Mouse (Mus musculus) kidney, postnatal 0 days (tissue): Measurements from ENCODE around the gene Alg9. TPM values are rescaled to one million over a fixed set of nuclear protein-coding genes. Genes with fewer than 3 reads are reported as not detected.

ENCODE experiments used
- ATAC-seq: fragments of 200-750 bp; cut with Nextera tagmentation; replicated peaks from 2 replicates; pipeline ENCODE4 v1.8.0; 2017; ENCODE audit warnings: low read depth, moderate number of reproducible peaks, moderate TSS enrichment, moderate library complexity; ENCODE audit not compliant: low FRiP score
- DNase-seq: peaks from one replicate; pipeline ENCODE4 v3.0.0-alpha.2; 2016; ENCODE audit warnings: low spot score
- H3K27ac ChIP-seq: fragments of 300-500 bp; sonication (generic); 2 replicates; pipeline ENCODE4 v1.5.1; 2014; ENCODE audit warnings: mild to moderate bottlenecking
- H3K27me3 ChIP-seq: fragments of 300-500 bp; sonication (generic); 2 replicates; pipeline ENCODE4 v1.6.1; 2014; ENCODE audit warnings: low read length, mixed read lengths; ENCODE audit not compliant: insufficient read depth
- H3K36me3 ChIP-seq: fragments of 300-500 bp; sonication (generic); 2 replicates; pipeline ENCODE4 v1.6.1; 2014; ENCODE audit warnings: low read length, mixed read lengths; ENCODE audit not compliant: insufficient read depth
- H3K4me1 ChIP-seq: fragments of 300-500 bp; sonication (generic); replicated peaks from 2 replicates; pipeline ENCODE4 v1.6.1; 2014; ENCODE audit warnings: antibody characterized with exemption, low read length, mixed read lengths; ENCODE audit not compliant: insufficient read depth
- H3K4me2 ChIP-seq: fragments of 300-500 bp; sonication (generic); 2 replicates; pipeline ENCODE4 v1.6.1; 2014; ENCODE audit warnings: mild to moderate bottlenecking, low read length, moderate library complexity, mixed read lengths
- H3K4me3 ChIP-seq: fragments of 300-500 bp; sonication (generic); replicated peaks from 2 replicates; pipeline ENCODE4 v1.5.1; 2014; ENCODE audit warnings: low read depth, low read length
- H3K9ac ChIP-seq: fragments of 300-500 bp; sonication (generic); 2 replicates; pipeline ENCODE4 v1.6.1; 2014; ENCODE audit warnings: low read depth, low read length
- H3K9me3 ChIP-seq: fragments of 300-500 bp; sonication (generic); replicated peaks from 2 replicates; pipeline ENCODE4 v1.6.1; 2016; ENCODE audit warnings: low read length, inconsistent platforms, mixed read lengths
- CTCF ChIP-seq: IDR thresholded peaks from 2 replicates; pipeline ENCODE4 v1.5.1; 2016; ENCODE audit warnings: antibody characterized with exemption, low read depth, mild to moderate bottlenecking, moderate library complexity
- WGBS: fragments of 180-500 bp; shearing (Covaris S2); extraction: QIAGEN DNeasy Blood & Tissue Kit; methylation state at CpG from one replicate; pipeline ENCODE4 v1.1.7; 2014; 5-methylcytosine and 5-hydroxymethylcytosine counted together
- polyA plus RNA-seq: library from polyadenylated mRNA; unstranded; fragments of >200 nt; fragmentation: Nextera tagmentation; extraction: Ambion mirVana; gene quantifications from 2 replicates; pipeline ENCODE4 v1.2.1, GENCODE M21; 2015

The Alg9 gene
- polyA plus RNA-seq, 1 experiment from 2014 or later, result 24.8 TPM

- H3K27ac ChIP-seq, result no peak overlapping the region
- H3K4me1 ChIP-seq, result 0 out of 2 replicates have a peak, but pooled peaks cover 2% of the 10 kb centered on the region
- H3K9ac ChIP-seq, result no peak overlapping the region
- ATAC-seq (no peak), DNase-seq (no peak)
- no peak overlapping the region for H3K4me3 ChIP-seq
- WGBS, result 72% methylated on average over 6 of the region's 6 CpGs
- peaks cover 38% of the 10 kb centered on the region for H3K36me3 ChIP-seq
- no peak for TF ChIP-seq CTCF
- H3K4me2 ChIP-seq, result no peak overlapping the region
- H3K9me3 ChIP-seq, result no peaks in the 10 kb centered on the region
- no peaks in the 10 kb centered on the region for H3K27me3 ChIP-seq
These were observed 83.9 kb downstream of the Alg9 start for GRCm38 (mm10) chr9:50858681-50859080.

- no peak overlapping the region for H3K9ac ChIP-seq
- DNase-seq (no peak), ATAC-seq (no peak)
- no peaks in the 10 kb centered on the region for H3K4me1 ChIP-seq
- peaks cover 54% of the 10 kb centered on the region for H3K36me3 ChIP-seq
- TF ChIP-seq CTCF, result no peak
- no peak overlapping the region for H3K4me2 ChIP-seq
- no peaks in the 10 kb centered on the region for H3K27me3 ChIP-seq
- no peak overlapping the region for H3K4me3 ChIP-seq
- WGBS, result 91% methylated on average over 18 of the region's 18 CpGs
- no peak overlapping the region for H3K27ac ChIP-seq
- no peaks in the 10 kb centered on the region for H3K9me3 ChIP-seq
These were observed 86.5 kb downstream of the Alg9 start for GRCm38 (mm10) chr9:50861119-50861839.

GRCm38 (mm10) chr9:50863824-50864223 lies 89.0 kb downstream of the Alg9 start:
- WGBS, result 75% methylated on average over 4 of the region's 4 CpGs
- Histone ChIP-seq H3K36me3 (peaks cover 77% of the 10 kb centered on the region), H3K4me3 (no peak overlapping the region), H3K27me3 (no peaks in the 10 kb centered on the region), H3K4me2 (no peak overlapping the region), H3K9me3 (no peaks in the 10 kb centered on the region), H3K9ac (no peak overlapping the region), H3K27ac (no peak overlapping the region), H3K4me1 (no peaks in the 10 kb centered on the region)
- DNase-seq (no peak), ATAC-seq (no peak)
- TF ChIP-seq CTCF, result no peak

- no peaks in the 10 kb centered on the region for H3K27me3 ChIP-seq
- no peak overlapping the region for H3K4me3 ChIP-seq
- H3K9ac ChIP-seq, result no peak overlapping the region
- H3K9me3 ChIP-seq, result no peaks in the 10 kb centered on the region
- DNase-seq (no peak), ATAC-seq (no peak)
- no peak for TF ChIP-seq CTCF
- 91% methylated on average over 5 of the region's 5 CpGs for WGBS
- no peaks in the 10 kb centered on the region for H3K4me1 ChIP-seq
- no peak overlapping the region for H3K4me2 ChIP-seq
- H3K36me3 ChIP-seq, result peaks cover 81% of the 10 kb centered on the region
- H3K27ac ChIP-seq, result no peak overlapping the region
These were observed 90.1 kb downstream of the Alg9 start for GRCm38 (mm10) chr9:50864877-50865276.

- DNase-seq (no peak), ATAC-seq (no peak)
- no peak overlapping the region for H3K4me2 ChIP-seq
- H3K9me3 ChIP-seq, result no peaks in the 10 kb centered on the region
- no peaks in the 10 kb centered on the region for H3K4me1 ChIP-seq
- 80% methylated on average over 8 of the region's 8 CpGs for WGBS
- H3K36me3 ChIP-seq, result peaks cover 81% of the 10 kb centered on the region
- no peak overlapping the region for H3K4me3 ChIP-seq
- H3K27me3 ChIP-seq, result no peaks in the 10 kb centered on the region
- TF ChIP-seq CTCF, result no peak
- no peak overlapping the region for H3K27ac ChIP-seq
- no peak overlapping the region for H3K9ac ChIP-seq
These were observed 91.0 kb downstream of the Alg9 start for GRCm38 (mm10) chr9:50865803-50866202.

GRCm38 (mm10) chr9:50867015-50867414 lies 92.2 kb downstream of the Alg9 start:
- WGBS, result 92% methylated on average over 6 of the region's 6 CpGs
- no peak for DNase-seq

More at GRCm38 (mm10) chr9:50867015-50867414, 92.2 kb downstream of the Alg9 start:
- H3K4me3 ChIP-seq, result no peak overlapping the region
- no peak for ATAC-seq
- no peak overlapping the region for H3K4me2 ChIP-seq
- H3K4me1 ChIP-seq, result no peaks in the 10 kb centered on the region
- H3K9ac ChIP-seq, result no peak overlapping the region
- H3K36me3 ChIP-seq, result peaks cover 71% of the 10 kb centered on the region
- H3K27ac ChIP-seq, result no peak overlapping the region
- H3K9me3 ChIP-seq, result no peaks in the 10 kb centered on the region
- no peak for TF ChIP-seq CTCF
- no peaks in the 10 kb centered on the region for H3K27me3 ChIP-seq
